Mouse (Mus musculus) activated CD4-positive, CD25-positive, alpha-beta regulatory T cell (primary cell): ENCODE measurements around the gene Msh5. TPM values are rescaled to one million over a fixed set of nuclear protein-coding genes. Genes with fewer than 3 reads are reported as not detected.

Experiments
- polyA plus RNA-seq, 2 experiments: library from polyadenylated mRNA; unstranded; fragments of 100-300 nt; shearing (Covaris generic); gene quantifications; one replicate each; pipeline ENCODE4 v1.2.1; 2017

Gene Msh5
- polyA plus RNA-seq, 2 experiments from 2014 or later, result 0.87 to 2.6 TPM

Other genes starting within 250 kb of the Msh5 start
- not detected for gene Cyp21a1, start 242.2 kb downstream of the Msh5 start, polyA plus RNA-seq
- gene Stk19, start 209.8 kb downstream of the Msh5 start, polyA plus RNA-seq, result 10 to 100 TPM; 37.4 to 47.4 TPM
- 10 to 100 TPM; 47.0 to 49.6 TPM for gene Dxo, start 209.7 kb downstream of the Msh5 start, polyA plus RNA-seq
- gene Skiv2l, start 196.5 kb downstream of the Msh5 start, polyA plus RNA-seq, result 100 to 1,000 TPM in 1 of 2 experiments, 10 to 100 TPM in 1; 81.8 to 107 TPM
- 10 to 100 TPM; 37.9 to 46.0 TPM for gene Nelfe, start 196.4 kb downstream of the Msh5 start, polyA plus RNA-seq
- 1 to 10 TPM; 1.8 to 8.9 TPM for gene Cfb, start 184.2 kb downstream of the Msh5 start, polyA plus RNA-seq
- under 1 TPM; 0.16 to 0.74 TPM for gene Zbtb12, start 167.3 kb downstream of the Msh5 start, polyA plus RNA-seq
- not detected for gene Gm20547, start 164.7 kb downstream of the Msh5 start, polyA plus RNA-seq
- 1 to 10 TPM; 1.6 to 4.0 TPM for gene C2, start 148.5 kb downstream of the Msh5 start, polyA plus RNA-seq
- 10 to 100 TPM; 60.3 to 72.7 TPM for gene Ehmt2, start 148.3 kb downstream of the Msh5 start, polyA plus RNA-seq
- not detected for gene Slc44a4, start 132.3 kb downstream of the Msh5 start, polyA plus RNA-seq
- gene Neu1, start 115.5 kb downstream of the Msh5 start, polyA plus RNA-seq, result 10 to 100 TPM; 55.1 to 60.0 TPM
- gene Hspa1b, start 87.5 kb downstream of the Msh5 start, polyA plus RNA-seq, result 10 to 100 TPM in 1 of 2 experiments, under 1 TPM in 1; 0.70 to 78.1 TPM
- 1 to 10 TPM in 1 of 2 experiments, not detected in 1; 2.5 TPM for gene Gm20481, start 76.8 kb downstream of the Msh5 start, polyA plus RNA-seq
- 10 to 100 TPM in 1 of 2 experiments, not detected in 1; 18.3 TPM for gene Hspa1a, start 74.6 kb downstream of the Msh5 start, polyA plus RNA-seq
- gene Hspa1l, start 74.0 kb downstream of the Msh5 start, polyA plus RNA-seq, result under 1 TPM; 0.27 to 0.50 TPM
- gene Lsm2, start 64.9 kb downstream of the Msh5 start, polyA plus RNA-seq, result 10 to 100 TPM; 79.0 to 93.1 TPM
- 100 to 1,000 TPM; 126 to 153 TPM for gene Vars, start 45.8 kb downstream of the Msh5 start, polyA plus RNA-seq
- under 1 TPM in 1 of 2 experiments, not detected in 1; 0.52 TPM for gene Vwa7, start 30.2 kb downstream of the Msh5 start, polyA plus RNA-seq
- under 1 TPM; 0.36 to 0.48 TPM for gene Sapcd1, start 18.7 kb downstream of the Msh5 start, polyA plus RNA-seq
- gene Clic1, start 3.2 kb upstream of the Msh5 start, polyA plus RNA-seq, result 100 to 1,000 TPM; 647 to 661 TPM
- gene Ddah2, start 12.3 kb upstream of the Msh5 start, polyA plus RNA-seq, result 1 to 10 TPM in 1 of 2 experiments, under 1 TPM in 1; 0.83 to 2.7 TPM
- not detected for gene Ly6g6c, start 18.6 kb upstream of the Msh5 start, polyA plus RNA-seq
- gene Mpig6b, start 19.4 kb upstream of the Msh5 start, polyA plus RNA-seq, result not detected
- gene Ly6g6e, start 30.2 kb upstream of the Msh5 start, polyA plus RNA-seq, result under 1 TPM in 1 of 2 experiments, not detected in 1; 0.15 TPM
- not detected for gene Ly6g6d, start 31.3 kb upstream of the Msh5 start, polyA plus RNA-seq
- under 1 TPM in 1 of 2 experiments, not detected in 1; 0.26 TPM for gene Ly6g6f, start 38.9 kb upstream of the Msh5 start, polyA plus RNA-seq
- gene Abhd16a, start 42.5 kb upstream of the Msh5 start, polyA plus RNA-seq, result 10 to 100 TPM; 59.7 to 60.5 TPM
- under 1 TPM in 1 of 2 experiments, not detected in 1; 0.36 TPM for gene Ly6g5c, start 61.5 kb upstream of the Msh5 start, polyA plus RNA-seq
- 1 to 10 TPM; 3.4 to 9.5 TPM for gene Ly6g5b, start 68.7 kb upstream of the Msh5 start, polyA plus RNA-seq
- gene Gpank1, start 74.7 kb upstream of the Msh5 start, polyA plus RNA-seq, result 10 to 100 TPM; 53.8 to 59.4 TPM
- 100 to 1,000 TPM; 351 to 388 TPM for gene Csnk2b, start 75.3 kb upstream of the Msh5 start, polyA plus RNA-seq
- 1 to 10 TPM in 1 of 2 experiments, under 1 TPM in 1; 0.88 to 2.4 TPM for gene D17H6S53E, start 79.6 kb upstream of the Msh5 start, polyA plus RNA-seq
- under 1 TPM; 0.28 to 0.37 TPM for gene Apom, start 85.3 kb upstream of the Msh5 start, polyA plus RNA-seq
- gene Bag6, start 88.4 kb upstream of the Msh5 start, polyA plus RNA-seq, result 10 to 100 TPM; 61.6 to 63.2 TPM
- 10 to 100 TPM; 33.4 to 33.5 TPM for gene Prrc2a, start 118.2 kb upstream of the Msh5 start, polyA plus RNA-seq
- gene Aif1, start 129.3 kb upstream of the Msh5 start, polyA plus RNA-seq, result 10 to 100 TPM in 1 of 2 experiments, 1 to 10 TPM in 1; 5.5 to 18.3 TPM
- gene Lst1, start 141.7 kb upstream of the Msh5 start, polyA plus RNA-seq, result 10 to 100 TPM in 1 of 2 experiments, 1 to 10 TPM in 1; 8.9 to 14.6 TPM
- 1,000 to 10,000 TPM; 1,461 to 1,672 TPM for gene Ltb, start 147.7 kb upstream of the Msh5 start, polyA plus RNA-seq
- gene Tnf, start 155.3 kb upstream of the Msh5 start, polyA plus RNA-seq, result 10 to 100 TPM; 27.9 to 30.5 TPM
- gene Lta, start 158.6 kb upstream of the Msh5 start, polyA plus RNA-seq, result 100 to 1,000 TPM in 1 of 2 experiments, 10 to 100 TPM in 1; 94.1 to 110 TPM
- gene Gm16181, start 174.1 kb upstream of the Msh5 start, polyA plus RNA-seq, result 1 to 10 TPM in 1 of 2 experiments, not detected in 1; 1.2 TPM
- 1 to 10 TPM; 4.2 to 9.7 TPM for gene Atp6v1g2, start 186.9 kb upstream of the Msh5 start, polyA plus RNA-seq
- gene Nfkbil1, start 189.0 kb upstream of the Msh5 start, polyA plus RNA-seq, result 10 to 100 TPM; 20.6 to 22.5 TPM
- gene Ddx39b, start 195.0 kb upstream of the Msh5 start, polyA plus RNA-seq, result 100 to 1,000 TPM; 227 to 243 TPM
- 1,000 to 10,000 TPM; 4,556 to 6,565 TPM for gene H2-D1, start 216.0 kb upstream of the Msh5 start, polyA plus RNA-seq